Mouse (Mus musculus) hindbrain, embryonic 13.5 days (tissue): Measurements from ENCODE around the gene Mms19. TPM values are rescaled to one million over a fixed set of nuclear protein-coding genes. Genes with fewer than 3 reads are reported as not detected.

ENCODE experiments used
- ATAC-seq: fragments of 200-750 bp; cut with Nextera tagmentation; 2 replicates; pipeline ENCODE4 v1.8.0; 2017; ENCODE audit warnings: moderate TSS enrichment; ENCODE audit not compliant: low FRiP score
- H3K27ac ChIP-seq: fragments of 300-500 bp; sonication (generic); 2 replicates; pipeline ENCODE4 v1.5.1; 2015; ENCODE audit warnings: inconsistent platforms, mild to moderate bottlenecking, moderate library complexity
- H3K27me3 ChIP-seq: fragments of 300-500 bp; sonication (generic); 2 replicates; pipeline ENCODE4 v1.6.1; 2015; ENCODE audit warnings: mild to moderate bottlenecking, inconsistent platforms
- H3K36me3 ChIP-seq: fragments of 300-500 bp; sonication (generic); 2 replicates; pipeline ENCODE4 v1.6.1; 2015; ENCODE audit warnings: mild to moderate bottlenecking, inconsistent platforms
- H3K4me1 ChIP-seq: fragments of 300-500 bp; sonication (generic); replicated peaks from 2 replicates; pipeline ENCODE4 v1.6.1; 2015; ENCODE audit warnings: inconsistent platforms
- H3K4me2 ChIP-seq: fragments of 300-500 bp; sonication (generic); 2 replicates; pipeline ENCODE4 v1.6.1; 2015; ENCODE audit warnings: inconsistent platforms, mild to moderate bottlenecking, moderate library complexity
- H3K4me3 ChIP-seq: fragments of 300-500 bp; sonication (generic); 2 replicates; pipeline ENCODE4 v1.5.1; 2015; ENCODE audit warnings: mild to moderate bottlenecking, inconsistent platforms
- H3K9ac ChIP-seq: fragments of 300-500 bp; sonication (generic); 2 replicates; pipeline ENCODE4 v1.6.1; 2015; ENCODE audit warnings: mild to moderate bottlenecking, inconsistent platforms
- H3K9me3 ChIP-seq: fragments of 300-500 bp; sonication (generic); 2 replicates; pipeline ENCODE4 v1.6.1; 2016; ENCODE audit warnings: inconsistent platforms
- WGBS: fragments of 180-500 bp; shearing (Covaris S2); methylation state at CpG from one replicate; pipeline ENCODE4 v1.1.7; 2015; 5-methylcytosine and 5-hydroxymethylcytosine counted together
- polyA plus RNA-seq: library from polyadenylated mRNA; unstranded; fragments of >200 nt; fragmentation: Nextera tagmentation; extraction: Ambion mirVana; gene quantifications from 2 replicates; pipeline ENCODE4 v1.2.1, GENCODE M21; 2015

Gene Mms19
- polyA plus RNA-seq, 1 experiment from 2014 or later = 36.5 TPM

GRCm38 (mm10) chr19:42010436-42010835 lies 29.5 kb upstream of the Mms19 start:
- no peak for ATAC-seq
- no peak overlapping the region for H3K27ac ChIP-seq
- no peaks in the 10 kb centered on the region for H3K36me3 ChIP-seq
- H3K4me3 ChIP-seq = no peak overlapping the region
- H3K27me3 ChIP-seq = no peaks in the 10 kb centered on the region
- H3K4me2 ChIP-seq = no peak overlapping the region
- H3K9me3 ChIP-seq = no peaks in the 10 kb centered on the region
- peaks cover 6% of the 10 kb centered on the region; the same call in 1 of the 2 replicates for H3K4me1 ChIP-seq
- H3K9ac ChIP-seq = 0 out of 2 replicates have a peak overlapping the region, but pooled peaks have one; percentile 30
- 51% methylated on average over 4 of the region's 4 CpGs for WGBS

DNA sequence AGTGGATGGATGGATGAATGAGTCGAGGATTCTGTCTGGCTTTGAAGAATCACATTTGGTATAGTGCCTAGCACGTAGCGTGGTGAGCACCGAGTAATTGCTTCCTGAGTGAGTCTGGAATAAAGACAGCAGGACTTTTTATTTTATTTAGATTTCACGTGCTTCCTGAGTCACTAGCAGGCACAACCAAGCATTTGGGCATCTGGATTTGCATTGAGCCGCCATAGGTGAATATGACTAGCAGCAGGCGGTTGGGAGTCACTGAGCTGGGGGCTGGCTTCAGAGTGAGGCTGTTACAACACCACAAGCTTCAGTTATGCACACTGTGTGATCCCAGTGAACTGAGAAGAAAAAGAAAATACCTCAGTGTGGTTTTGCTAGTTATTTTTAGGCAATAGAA lies 28.1 kb upstream of the Mms19 start:
- no peak for ATAC-seq
- no peak overlapping the region for H3K4me3 ChIP-seq
- H3K9ac ChIP-seq = no peak overlapping the region
- H3K27ac ChIP-seq = no peak overlapping the region
- no peaks in the 10 kb centered on the region for H3K9me3 ChIP-seq
- no peaks in the 10 kb centered on the region for H3K27me3 ChIP-seq
- no peaks in the 10 kb centered on the region for H3K36me3 ChIP-seq
- peaks cover 6% of the 10 kb centered on the region; the same call in 1 of the 2 replicates for H3K4me1 ChIP-seq
- no peak overlapping the region for H3K4me2 ChIP-seq
- 70% methylated on average over 7 of the region's 7 CpGs for WGBS

- ATAC-seq = no peak
- H3K4me3 ChIP-seq = no peak overlapping the region
- no peak overlapping the region for H3K4me2 ChIP-seq
- WGBS = 64% methylated on average over 3 of the region's 3 CpGs
- H3K27ac ChIP-seq = no peak overlapping the region
- peaks cover 6% of the 10 kb centered on the region; the same call in 1 of the 2 replicates for H3K4me1 ChIP-seq
- no peaks in the 10 kb centered on the region for H3K27me3 ChIP-seq
- H3K9ac ChIP-seq = no peak overlapping the region
- no peaks in the 10 kb centered on the region for H3K9me3 ChIP-seq
- H3K36me3 ChIP-seq = no peaks in the 10 kb centered on the region
Measured at GRCm38 (mm10) chr19:42008586-42008985, 27.6 kb upstream of the Mms19 start.

- H3K27ac ChIP-seq = no peak overlapping the region
- H3K27me3 ChIP-seq = no peaks in the 10 kb centered on the region
- no peak overlapping the region for H3K4me3 ChIP-seq
- no peaks in the 10 kb centered on the region for H3K9me3 ChIP-seq
- H3K9ac ChIP-seq = no peak overlapping the region
- H3K4me1 ChIP-seq = peaks cover 6% of the 10 kb centered on the region; the same call in 1 of the 2 replicates
- ATAC-seq = no peak
- no peaks in the 10 kb centered on the region for H3K36me3 ChIP-seq
- WGBS = 76% methylated on average over 8 of the region's 8 CpGs
- H3K4me2 ChIP-seq = no peak overlapping the region
Measured at GRCm38 (mm10) chr19:42006568-42006967, 25.6 kb upstream of the Mms19 start.

- Histone ChIP-seq H3K9ac (no peak overlapping the region), H3K4me2 (no peak overlapping the region), H3K4me3 (no peak overlapping the region), H3K36me3 (no peaks in the 10 kb centered on the region), H3K27ac (no peak overlapping the region), H3K27me3 (no peaks in the 10 kb centered on the region), H3K4me1 (peaks cover 7% of the 10 kb centered on the region; the same call in 1 of the 2 replicates), H3K9me3 (no peaks in the 10 kb centered on the region)
- ATAC-seq = no peak
- 79% methylated on average over 3 of the region's 3 CpGs for WGBS
Measured at GRCm38 (mm10) chr19:42005616-42006015, 24.7 kb upstream of the Mms19 start.

DNA sequence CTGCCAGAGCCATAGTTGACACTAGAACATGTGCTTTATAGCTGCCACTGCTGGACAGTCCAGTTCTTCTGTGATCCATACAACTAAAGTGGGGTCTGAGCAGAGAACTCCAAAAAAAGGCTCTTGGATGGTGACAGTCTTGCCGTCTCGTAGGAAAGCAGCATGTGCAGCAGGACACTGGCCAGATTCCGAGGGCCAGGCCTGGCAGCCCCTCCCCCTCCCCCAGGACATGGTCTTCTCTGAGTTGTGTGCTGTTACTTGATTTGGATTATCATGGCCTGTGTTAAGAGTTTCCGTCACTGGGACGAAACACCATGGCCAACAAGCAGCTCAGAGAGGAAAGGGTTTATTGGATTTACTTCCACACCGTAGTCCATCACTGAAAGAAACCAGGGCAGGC lies 23.3 kb upstream of the Mms19 start:
- H3K9me3 ChIP-seq = no peaks in the 10 kb centered on the region
- H3K27ac ChIP-seq = no peak overlapping the region
- no peaks in the 10 kb centered on the region for H3K36me3 ChIP-seq
- no peak overlapping the region for H3K9ac ChIP-seq
- H3K4me2 ChIP-seq = no peak overlapping the region
- no peaks in the 10 kb centered on the region for H3K27me3 ChIP-seq
- 81% methylated on average over 6 of the region's 6 CpGs for WGBS
- H3K4me1 ChIP-seq = peaks cover 9% of the 10 kb centered on the region; the same call in 1 of the 2 replicates
- ATAC-seq = no peak
- no peak overlapping the region for H3K4me3 ChIP-seq

DNA sequence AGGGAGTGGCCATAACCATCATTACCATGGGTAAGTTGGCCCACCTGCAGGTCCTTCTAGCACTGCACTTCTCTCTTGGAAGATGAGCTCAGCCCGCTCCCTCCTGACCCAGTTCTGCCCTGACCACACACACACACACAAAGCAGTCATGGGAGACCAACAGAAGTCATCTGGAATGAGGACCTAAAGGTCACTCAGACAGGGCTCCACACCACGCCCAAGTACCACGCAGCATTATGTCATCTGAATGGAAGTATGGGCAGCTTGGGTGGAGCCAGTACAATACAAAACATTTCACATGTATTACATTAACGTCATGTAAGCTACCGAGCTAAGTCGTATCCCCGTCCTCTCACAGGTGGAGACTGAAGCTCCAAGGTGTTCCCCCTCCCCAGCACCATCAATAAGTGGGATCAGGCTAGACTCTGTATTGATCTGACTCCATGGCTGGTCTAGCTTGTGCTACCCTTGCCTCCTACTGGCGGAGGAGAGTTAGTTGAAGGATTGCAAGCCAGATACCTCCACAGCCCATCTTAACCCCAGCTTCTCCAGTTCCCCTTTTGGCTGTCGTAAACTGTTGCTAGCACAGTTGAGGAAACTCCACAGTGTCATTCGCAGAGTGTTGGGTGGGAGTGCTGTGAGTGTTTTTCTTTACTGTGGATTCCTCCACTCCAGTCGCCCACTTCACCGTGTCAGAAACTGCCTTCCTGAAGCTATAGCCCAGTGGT lies 20.5 kb upstream of the Mms19 start:
- Histone ChIP-seq H3K4me2 (no peak overlapping the region), H3K36me3 (no peaks in the 10 kb centered on the region), H3K9ac (no peak overlapping the region), H3K9me3 (no peaks in the 10 kb centered on the region), H3K4me1 (0 out of 2 replicates have a peak, but pooled peaks cover 3% of the 10 kb centered on the region), H3K4me3 (no peak overlapping the region), H3K27ac (no peak overlapping the region), H3K27me3 (no peaks in the 10 kb centered on the region)
- ATAC-seq = no peak
- 92% methylated on average over 12 of the region's 12 CpGs for WGBS

- no peaks in the 10 kb centered on the region for H3K9me3 ChIP-seq
- H3K27me3 ChIP-seq = no peaks in the 10 kb centered on the region
- H3K4me3 ChIP-seq = no peak overlapping the region
- H3K36me3 ChIP-seq = no peaks in the 10 kb centered on the region
- H3K4me1 ChIP-seq = 0 out of 2 replicates have a peak, but pooled peaks cover 3% of the 10 kb centered on the region
- H3K4me2 ChIP-seq = no peak overlapping the region
- no peak overlapping the region for H3K27ac ChIP-seq
- H3K9ac ChIP-seq = no peak overlapping the region
- ATAC-seq = no peak
- WGBS = 79% methylated on average over 4 of the region's 4 CpGs
Measured at GRCm38 (mm10) chr19:42000446-42000958, 19.5 kb upstream of the Mms19 start.

DNA sequence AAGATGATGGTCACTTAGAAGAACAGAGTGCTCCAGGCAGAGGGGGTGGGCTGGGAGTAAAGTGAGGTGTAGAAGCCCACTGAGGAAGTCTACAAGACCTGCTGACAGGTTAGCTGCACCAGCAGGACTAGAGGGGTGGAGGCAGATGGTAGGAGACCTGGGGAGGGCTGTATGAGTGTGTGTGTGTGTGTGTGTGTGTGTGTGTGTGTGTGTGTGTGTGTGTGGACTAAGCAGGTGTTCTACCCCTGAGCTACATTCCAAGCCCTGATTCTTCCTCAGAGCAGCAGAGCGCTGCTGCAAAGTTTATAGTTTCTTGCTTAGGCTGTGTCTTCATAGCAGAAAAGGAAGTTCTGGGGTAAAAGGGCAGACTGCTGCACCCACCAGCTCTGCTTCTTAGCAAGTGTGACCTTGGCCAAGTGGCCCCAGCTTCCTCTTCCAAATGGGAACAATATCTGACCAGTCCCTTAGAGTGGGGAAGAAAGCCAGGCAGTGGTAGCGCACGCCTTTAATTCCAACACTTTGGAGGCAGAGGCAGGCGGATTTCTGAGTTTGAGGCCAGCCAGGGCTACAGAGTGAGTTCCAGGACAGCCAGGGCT lies 18.8 kb upstream of the Mms19 start:
- 88% methylated on average over 4 of the region's 4 CpGs for WGBS
- Histone ChIP-seq H3K4me2 (no peak overlapping the region), H3K4me1 (peaks cover 3% of the 10 kb centered on the region; the same call in 1 of the 2 replicates), H3K27me3 (no peaks in the 10 kb centered on the region), H3K4me3 (no peak overlapping the region), H3K9ac (no peak overlapping the region), H3K36me3 (no peaks in the 10 kb centered on the region), H3K27ac (no peak overlapping the region), H3K9me3 (no peaks in the 10 kb centered on the region)
- ATAC-seq = no peak

- no peak overlapping the region for H3K27ac ChIP-seq
- no peak overlapping the region for H3K9ac ChIP-seq
- H3K36me3 ChIP-seq = no peaks in the 10 kb centered on the region
- peaks cover 3% of the 10 kb centered on the region; the same call in 1 of the 2 replicates for H3K4me1 ChIP-seq
- 92% methylated on average over 9 of the region's 9 CpGs for WGBS
- no peak overlapping the region for H3K4me2 ChIP-seq
- H3K27me3 ChIP-seq = no peaks in the 10 kb centered on the region
- H3K9me3 ChIP-seq = no peaks in the 10 kb centered on the region
- H3K4me3 ChIP-seq = no peak overlapping the region
- ATAC-seq = no peak
Measured at GRCm38 (mm10) chr19:41998770-41999548, 18.0 kb upstream of the Mms19 start.

DNA sequence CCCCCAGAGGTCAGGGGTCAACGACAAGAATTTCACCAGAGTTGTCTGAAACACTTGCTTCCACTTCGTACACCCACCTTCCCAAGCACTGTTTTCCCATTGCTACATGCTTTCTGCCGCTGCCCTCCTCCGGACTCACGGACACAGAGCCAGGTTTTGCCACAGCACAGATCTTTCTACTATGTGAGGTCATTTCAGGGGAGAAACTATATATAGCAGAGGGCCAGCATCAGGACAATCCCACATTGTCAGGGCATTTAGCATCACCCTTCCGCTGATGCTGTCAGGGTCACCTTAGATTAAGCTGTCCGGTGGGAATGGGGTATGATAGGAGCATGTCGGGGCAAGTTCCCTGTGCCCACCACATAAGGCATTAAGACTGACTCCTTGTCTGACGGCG lies 16.1 kb upstream of the Mms19 start:
- Histone ChIP-seq H3K4me1 (peaks cover 5% of the 10 kb centered on the region; the same call in 1 of the 2 replicates), H3K9me3 (no peaks in the 10 kb centered on the region), H3K4me2 (no peak overlapping the region), H3K27ac (no peak overlapping the region), H3K4me3 (no peak overlapping the region), H3K27me3 (no peaks in the 10 kb centered on the region), H3K36me3 (no peaks in the 10 kb centered on the region), H3K9ac (no peak overlapping the region)
- WGBS = 91% methylated on average over 10 of the region's 10 CpGs
- ATAC-seq = no peak

- Histone ChIP-seq H3K4me1 (peaks cover 5% of the 10 kb centered on the region; the same call in 1 of the 2 replicates), H3K4me2 (no peak overlapping the region), H3K36me3 (no peaks in the 10 kb centered on the region), H3K27me3 (no peaks in the 10 kb centered on the region), H3K4me3 (no peak overlapping the region), H3K9ac (no peak overlapping the region), H3K27ac (no peak overlapping the region), H3K9me3 (no peaks in the 10 kb centered on the region)
- no peak for ATAC-seq
- WGBS = 42% methylated on average over 1 of the region's 1 CpGs
Measured at GRCm38 (mm10) chr19:41995483-41995882, 14.5 kb upstream of the Mms19 start.
